Mouse (Mus musculus): ENCODE results near the gene Ptpa. TPM values are rescaled to one million over a fixed set of nuclear protein-coding genes. Genes with fewer than 3 reads are reported as not detected.

The Ptpa gene
- polyA plus RNA-seq, 1 experiment from 2014 or later = 129 TPM

GRCm38 (mm10) chr2:30386913-30387312, 28.9 kb upstream of the Ptpa start:
- H3K27me3 ChIP-seq = no peaks in the 10 kb centered on the region
- no peak for ATAC-seq (ENCODE audit: insufficient read depth)
- peaks cover 21% of the 10 kb centered on the region for H3K36me3 ChIP-seq (replicated peaks)
- no peak overlapping the region for H3K9ac ChIP-seq
- no peak overlapping the region for H3K4me2 ChIP-seq
- 68% methylated on average over 9 of the region's 9 CpGs for WGBS (ENCODE audit: insufficient replicate concordance)
- no peaks in the 10 kb centered on the region for H3K9me3 ChIP-seq (replicated peaks)
- no peak overlapping the region for H3K27ac ChIP-seq (replicated peaks)
- peaks cover 31% of the 10 kb centered on the region for H3K4me1 ChIP-seq (replicated peaks)
- no peak overlapping the region for H3K4me3 ChIP-seq (replicated peaks)

DNA sequence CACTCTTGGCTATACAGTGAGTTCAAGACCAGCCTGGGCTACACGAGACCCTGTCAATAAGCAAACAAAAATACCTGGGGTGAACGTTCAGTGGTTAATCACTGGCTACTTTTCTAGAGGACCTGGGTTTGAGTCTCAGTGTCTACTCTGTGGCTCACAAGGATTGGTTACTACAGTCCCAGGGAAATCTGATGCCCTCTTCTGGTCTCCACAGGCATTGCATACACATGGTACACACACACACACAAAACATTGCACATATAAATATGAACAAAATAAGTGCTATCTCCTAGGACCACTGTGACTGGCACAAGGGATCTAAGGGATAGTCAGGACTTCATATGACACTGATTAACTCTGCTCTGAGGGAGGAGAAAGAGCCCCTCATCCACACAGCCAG, 26.8 kb upstream of the Ptpa start:
- H3K36me3 ChIP-seq (replicated peaks) = 0 out of 2 replicates have a peak, but pooled peaks cover 5% of the 10 kb centered on the region
- no peaks in the 10 kb centered on the region for H3K27me3 ChIP-seq
- H3K27ac ChIP-seq (replicated peaks) = no peak overlapping the region
- H3K4me2 ChIP-seq = no peak overlapping the region
- ATAC-seq (ENCODE audit: insufficient read depth) = no peak
- no peak overlapping the region for H3K9ac ChIP-seq
- H3K4me3 ChIP-seq (replicated peaks) = no peak overlapping the region
- peaks cover 29% of the 10 kb centered on the region for H3K4me1 ChIP-seq (replicated peaks)
- 69% methylated on average over 2 of the region's 2 CpGs for WGBS (ENCODE audit: insufficient replicate concordance)
- H3K9me3 ChIP-seq (replicated peaks) = no peaks in the 10 kb centered on the region

GRCm38 (mm10) chr2:30392114-30392576, 23.7 kb upstream of the Ptpa start, which contains the start of gene Dolpp1:
Dolpp1 (plus strand) TSS chr2:30392254.
- H3K9me3 ChIP-seq (replicated peaks) = no peaks in the 10 kb centered on the region
- ATAC-seq (ENCODE audit: insufficient read depth) = peak; percentile 97
- WGBS (ENCODE audit: insufficient replicate concordance) = under 1% methylated on average over 40 of the region's 40 CpGs
- H3K27me3 ChIP-seq = no peaks in the 10 kb centered on the region
- H3K27ac ChIP-seq (replicated peaks) = peak within 1 kb of the TSS; percentile 89
- H3K4me3 ChIP-seq (replicated peaks) = peak within 1 kb of the TSS; percentile 93
- H3K4me2 ChIP-seq = peak within 1 kb of the TSS; percentile 99
- peaks cover 20% of the 10 kb centered on the region for H3K36me3 ChIP-seq (replicated peaks)
- H3K4me1 ChIP-seq (replicated peaks) = peaks cover 33% of the 10 kb centered on the region
- peak within 1 kb of the TSS; percentile 80 for H3K9ac ChIP-seq

DNA sequence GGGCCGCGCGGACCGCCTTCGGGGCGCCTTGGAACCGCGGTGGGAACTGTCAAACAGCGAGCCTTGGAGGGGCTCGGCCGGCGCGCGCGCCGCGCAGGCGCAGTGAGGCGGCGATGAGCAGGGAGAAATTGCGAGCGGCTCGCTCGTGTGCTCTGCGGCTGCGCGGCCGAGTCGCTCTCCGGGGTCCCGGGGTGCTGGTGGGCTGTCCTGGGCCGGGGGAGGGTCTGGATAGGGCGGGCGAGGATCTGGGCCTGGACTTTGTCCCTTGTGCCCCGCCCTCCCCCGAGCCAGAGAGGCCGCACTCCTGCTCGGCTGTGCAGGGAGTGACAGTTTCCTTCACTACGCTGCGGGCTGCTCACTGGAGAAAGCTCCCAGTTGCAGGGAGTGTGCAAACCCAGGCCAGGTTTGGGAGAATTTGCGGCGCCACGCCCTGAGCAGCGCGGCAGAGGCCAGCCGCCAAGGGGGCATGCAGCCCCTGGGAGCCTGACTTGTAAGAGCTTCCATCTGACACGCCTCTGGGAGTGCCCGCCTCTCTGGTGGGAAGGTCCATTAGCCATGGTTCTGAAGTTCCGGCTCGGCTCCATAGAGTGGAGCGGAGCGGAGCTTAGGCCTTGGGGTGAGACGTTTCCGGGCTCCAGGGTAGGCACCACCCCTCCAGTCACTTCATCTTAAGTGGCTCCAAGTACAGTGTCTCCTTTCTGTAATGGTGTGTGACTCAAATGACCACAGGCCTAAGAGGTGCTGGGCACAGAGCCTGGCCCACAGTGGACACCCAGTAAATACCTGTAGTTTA, 23.1 kb upstream of the Ptpa start:
- peak overlapping the region; percentile 99 for H3K4me2 ChIP-seq
- no peaks in the 10 kb centered on the region for H3K9me3 ChIP-seq (replicated peaks)
- peak overlapping the region; percentile 80 for H3K9ac ChIP-seq
- H3K27ac ChIP-seq (replicated peaks) = peak overlapping the region; percentile 89
- H3K4me3 ChIP-seq (replicated peaks) = peak overlapping the region; percentile 93
- peak; percentile 63 for ATAC-seq (ENCODE audit: insufficient read depth)
- H3K27me3 ChIP-seq = no peaks in the 10 kb centered on the region
- 2% methylated on average over 54 of the region's 54 CpGs for WGBS (ENCODE audit: insufficient replicate concordance)
- peaks cover 26% of the 10 kb centered on the region for H3K36me3 ChIP-seq (replicated peaks)
- peaks cover 33% of the 10 kb centered on the region for H3K4me1 ChIP-seq (replicated peaks)

- peak overlapping the region; percentile 89 for H3K27ac ChIP-seq (replicated peaks)
- no peaks in the 10 kb centered on the region for H3K9me3 ChIP-seq (replicated peaks)
- no peak for ATAC-seq (ENCODE audit: insufficient read depth)
- peak overlapping the region; percentile 80 for H3K9ac ChIP-seq
- H3K27me3 ChIP-seq = no peaks in the 10 kb centered on the region
- H3K4me3 ChIP-seq (replicated peaks) = peak overlapping the region; percentile 93
- H3K4me1 ChIP-seq (replicated peaks) = peaks cover 33% of the 10 kb centered on the region
- H3K36me3 ChIP-seq (replicated peaks) = peaks cover 31% of the 10 kb centered on the region
- H3K4me2 ChIP-seq = peak overlapping the region; percentile 99
- 39% methylated on average over 1 of the region's 1 CpGs for WGBS (ENCODE audit: insufficient replicate concordance)
Observed at GRCm38 (mm10) chr2:30393370-30393656, 22.5 kb upstream of the Ptpa start.

DNA sequence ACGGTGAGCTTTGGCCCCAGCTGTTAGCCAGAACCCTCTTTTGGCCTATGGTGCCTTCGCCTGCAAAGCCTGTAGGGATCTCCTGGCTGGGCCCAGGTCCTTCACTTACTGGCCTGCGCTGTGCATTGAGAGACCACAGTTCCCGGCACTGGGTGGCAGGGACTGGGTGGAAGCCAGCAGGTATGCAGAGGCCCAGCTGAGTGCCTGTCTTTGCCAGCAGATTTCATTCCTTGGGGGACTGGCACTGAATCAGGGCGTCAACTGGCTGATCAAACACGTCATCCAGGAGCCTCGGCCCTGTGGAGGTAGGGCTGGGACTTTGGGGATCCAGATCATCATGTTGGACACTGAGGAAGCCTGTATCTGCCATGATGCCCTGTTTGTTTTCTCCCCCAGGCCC, 20.1 kb upstream of the Ptpa start:
- no peak overlapping the region for H3K9ac ChIP-seq
- no peak overlapping the region for H3K4me2 ChIP-seq
- H3K27ac ChIP-seq (replicated peaks) = no peak overlapping the region
- 75% methylated on average over 7 of the region's 7 CpGs for WGBS (ENCODE audit: insufficient replicate concordance)
- peaks cover 33% of the 10 kb centered on the region for H3K4me1 ChIP-seq (replicated peaks)
- H3K9me3 ChIP-seq (replicated peaks) = no peaks in the 10 kb centered on the region
- no peak for ATAC-seq (ENCODE audit: insufficient read depth)
- no peak overlapping the region for H3K4me3 ChIP-seq (replicated peaks)
- H3K36me3 ChIP-seq (replicated peaks) = peaks cover 56% of the 10 kb centered on the region
- H3K27me3 ChIP-seq = no peaks in the 10 kb centered on the region

DNA sequence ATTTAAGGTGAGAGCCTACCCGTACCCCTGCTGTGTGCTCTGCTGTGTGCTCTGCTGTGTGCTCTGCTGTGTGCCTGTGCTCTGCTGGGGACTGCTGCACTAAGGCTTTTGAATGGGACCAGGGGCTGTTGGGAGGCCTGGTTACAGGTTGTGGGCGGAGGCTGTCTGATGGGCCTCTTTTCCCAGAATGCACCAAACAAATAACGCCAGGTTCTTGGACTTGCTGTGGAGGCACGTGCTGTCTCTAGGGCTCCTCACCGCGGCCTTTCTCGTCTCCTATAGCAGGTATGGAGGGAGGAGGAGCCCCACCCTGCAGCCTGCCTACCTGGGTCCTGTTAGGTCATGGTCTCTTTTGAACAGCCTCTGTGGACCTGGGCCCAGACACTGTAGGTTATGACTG, 19.6 kb upstream of the Ptpa start:
- no peak for ATAC-seq (ENCODE audit: insufficient read depth)
- Histone ChIP-seq H3K4me2 (no peak overlapping the region), H3K27ac (replicated peaks) (no peak overlapping the region), H3K27me3 (no peaks in the 10 kb centered on the region), H3K4me1 (replicated peaks) (peaks cover 32% of the 10 kb centered on the region), H3K9me3 (replicated peaks) (no peaks in the 10 kb centered on the region), H3K4me3 (replicated peaks) (no peak overlapping the region), H3K9ac (no peak overlapping the region), H3K36me3 (replicated peaks) (peaks cover 61% of the 10 kb centered on the region)
- WGBS (ENCODE audit: insufficient replicate concordance) = 74% methylated on average over 7 of the region's 7 CpGs

GRCm38 (mm10) chr2:30397986-30398512, 17.8 kb upstream of the Ptpa start:
- H3K9ac ChIP-seq = no peak overlapping the region
- no peak overlapping the region for H3K4me2 ChIP-seq
- ATAC-seq (ENCODE audit: insufficient read depth) = no peak
- H3K36me3 ChIP-seq (replicated peaks) = peaks cover 79% of the 10 kb centered on the region
- no peak overlapping the region for H3K27ac ChIP-seq (replicated peaks)
- no peak overlapping the region for H3K4me3 ChIP-seq (replicated peaks)
- 83% methylated on average over 10 of the region's 10 CpGs for WGBS (ENCODE audit: insufficient replicate concordance)
- no peaks in the 10 kb centered on the region for H3K27me3 ChIP-seq
- no peaks in the 10 kb centered on the region for H3K9me3 ChIP-seq (replicated peaks)
- peaks cover 22% of the 10 kb centered on the region for H3K4me1 ChIP-seq (replicated peaks)

GRCm38 (mm10) chr2:30399191-30400171, 16.4 kb upstream of the Ptpa start:
- no peak overlapping the region for H3K4me2 ChIP-seq
- 78% methylated on average over 20 of the region's 20 CpGs for WGBS (ENCODE audit: insufficient replicate concordance)
- no peak overlapping the region for H3K9ac ChIP-seq
- no peaks in the 10 kb centered on the region for H3K27me3 ChIP-seq
- H3K4me3 ChIP-seq (replicated peaks) = no peak overlapping the region
- H3K27ac ChIP-seq (replicated peaks) = no peak overlapping the region
- H3K4me1 ChIP-seq (replicated peaks) = peaks cover 9% of the 10 kb centered on the region; the same call in 1 of the 2 replicates
- H3K9me3 ChIP-seq (replicated peaks) = no peaks in the 10 kb centered on the region
- no peak for ATAC-seq (ENCODE audit: insufficient read depth)
- H3K36me3 ChIP-seq (replicated peaks) = peaks cover 92% of the 10 kb centered on the region

GRCm38 (mm10) chr2:30401581-30401980, 14.3 kb upstream of the Ptpa start:
- Histone ChIP-seq H3K27me3 (no peaks in the 10 kb centered on the region), H3K9me3 (replicated peaks) (no peaks in the 10 kb centered on the region), H3K9ac (no peak overlapping the region), H3K36me3 (replicated peaks) (peaks cover 99% of the 10 kb centered on the region), H3K4me2 (no peak overlapping the region), H3K4me1 (replicated peaks) (no peaks in the 10 kb centered on the region), H3K27ac (replicated peaks) (no peak overlapping the region), H3K4me3 (replicated peaks) (no peak overlapping the region)
- no peak for ATAC-seq (ENCODE audit: insufficient read depth)
- 54% methylated on average over 1 of the region's 1 CpGs for WGBS (ENCODE audit: insufficient replicate concordance)

GRCm38 (mm10) chr2:30402351-30402826, 13.4 kb upstream of the Ptpa start:
- WGBS (ENCODE audit: insufficient replicate concordance) = 81% methylated on average over 9 of the region's 9 CpGs
- Histone ChIP-seq H3K4me3 (replicated peaks) (no peak overlapping the region), H3K27me3 (no peaks in the 10 kb centered on the region), H3K27ac (replicated peaks) (no peak overlapping the region), H3K9me3 (replicated peaks) (no peaks in the 10 kb centered on the region), H3K36me3 (replicated peaks) (peaks cover 99% of the 10 kb centered on the region), H3K9ac (no peak overlapping the region), H3K4me2 (no peak overlapping the region), H3K4me1 (replicated peaks) (no peaks in the 10 kb centered on the region)
- ATAC-seq (ENCODE audit: insufficient read depth) = no peak
